Mouse (Mus musculus) ES-E14 (cell line): Measurements from ENCODE around the gene Bcl7a.

Experiments used
- CHD2 ChIP-seq: IDR thresholded peaks from 2 replicates; pipeline ENCODE4 v1.6.1; 2014; ENCODE audit warnings: mild to moderate bottlenecking, low read depth, low read length, inconsistent platforms
- MAFK ChIP-seq: IDR thresholded peaks from 2 replicates; pipeline ENCODE4 v1.6.1; 2014; ENCODE audit warnings: mild to moderate bottlenecking, low read depth, low read length, inconsistent platforms; ENCODE audit not compliant: insufficient read depth

DNA sequence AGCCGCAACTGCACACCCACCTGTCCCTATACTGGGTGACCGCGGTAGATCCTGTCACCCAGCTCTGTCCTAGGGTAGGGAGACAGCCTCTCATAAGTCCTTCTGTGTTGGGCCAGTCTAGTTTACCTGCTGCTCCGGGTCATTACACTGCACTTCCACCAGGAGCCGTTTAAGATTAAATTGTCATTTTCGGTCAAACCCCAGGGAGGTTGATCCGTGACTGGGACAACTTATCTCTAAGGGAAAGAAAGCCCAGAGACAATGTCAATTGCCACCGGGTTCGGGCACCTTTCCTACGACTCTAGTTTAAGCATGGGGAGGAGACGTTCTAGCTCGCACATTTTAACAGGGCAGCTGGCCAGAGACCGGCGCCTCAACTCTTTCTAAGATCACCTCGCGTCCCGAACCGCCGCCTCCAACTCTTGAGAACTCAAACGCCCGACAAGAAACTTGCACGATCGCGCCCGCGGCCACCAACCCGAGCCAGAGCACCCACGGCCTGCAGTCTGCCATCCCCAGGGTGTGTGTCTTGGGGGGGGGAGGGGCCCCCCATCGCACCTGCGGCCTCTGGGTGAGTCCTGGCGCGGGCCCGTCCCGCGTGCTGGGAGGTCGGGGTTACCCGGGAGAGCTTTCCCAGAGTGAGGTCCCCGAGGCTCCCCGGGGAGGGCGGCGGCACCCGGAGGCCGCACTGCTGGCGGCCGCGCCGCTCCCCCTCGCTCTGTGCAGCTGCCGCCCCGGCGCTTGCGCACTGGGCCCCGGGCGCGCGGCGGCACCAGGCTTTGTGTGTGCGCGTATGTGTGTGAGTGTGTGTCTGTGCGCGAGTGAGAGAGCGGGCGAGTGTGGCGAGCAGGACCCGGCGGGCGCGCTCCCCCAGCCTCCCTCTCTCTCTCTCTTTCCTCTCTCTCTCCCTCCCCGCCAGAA, at the start of gene Bcl7a:
- TF ChIP-seq CHD2 (no peak), MAFK (no peak)
